10 mouse cellular contexts compared by ENCODE assay signal in the genomic region with DNA sequence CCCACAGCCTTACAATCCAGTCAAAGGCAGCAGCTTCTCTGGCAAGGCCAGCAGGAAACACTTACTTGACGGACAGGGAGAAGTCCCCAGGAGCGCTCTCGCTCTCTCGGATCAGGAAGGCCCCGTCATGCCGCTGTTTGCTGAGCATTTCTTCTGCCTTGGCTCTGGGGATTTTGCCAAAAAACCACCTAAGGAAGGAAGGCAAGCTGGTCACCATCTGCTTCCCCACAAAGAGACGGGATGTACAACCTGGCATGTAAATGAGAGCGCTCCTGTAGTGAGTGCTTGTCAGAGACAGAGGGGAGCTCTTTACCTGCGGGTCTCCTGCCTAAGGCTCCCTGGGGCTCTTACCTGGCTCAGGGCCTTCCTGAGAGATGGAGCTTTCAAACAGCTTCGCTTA. TPM values are rescaled to one million over a fixed set of nuclear protein-coding genes. Genes with fewer than 3 reads are reported as not detected.
DNase-seq lines count a peak whose midpoint lies in the region; ATAC-seq and TF ChIP-seq lines count a peak whose summit lies in the region.
"Had no signal": no experiment of that assay in that cellular context is flagged by ENCODE, and none has a peak within 500 bp of the region (broad histone marks: within the 10 kb centered on the region; RNA-seq: fewer than 3 reads in every experiment).

No protein-coding gene starts in this region.

- peak overlapping the region; percentile 62 for H3K27ac ChIP-seq in heart, embryonic 13.5 days (replicated peaks)
- no peak overlapping the region for H3K27ac ChIP-seq in heart, adult 2 months
- peak overlapping the region; percentile 3; the same call in 1 of the 2 replicates for H3K27ac ChIP-seq in neural tube, embryonic 13.5 days (replicated peaks)
- H3K27ac ChIP-seq: embryonic facial prominence, embryonic 13.5 days had no signal

- H3K4me1 ChIP-seq in heart, embryonic 13.5 days, result peaks cover 42% of the 10 kb centered on the region
- peaks cover 8% of the 10 kb centered on the region for H3K4me1 ChIP-seq in heart, adult 2 months (ENCODE audit: control insufficient read depth, insufficient read depth, low read length)
- peaks cover 12% of the 10 kb centered on the region; the same call in 1 of the 2 replicates for H3K4me1 ChIP-seq in neural tube, embryonic 13.5 days (replicated peaks)
- H3K4me1 ChIP-seq: embryonic facial prominence, embryonic 13.5 days had no signal

- H3K27me3 ChIP-seq in heart, embryonic 13.5 days (replicated peaks), result no peaks in the 10 kb centered on the region
- H3K27me3 ChIP-seq in heart, adult 2 months (ENCODE audit: control insufficient read depth, insufficient read depth, low read length), result no peaks in the 10 kb centered on the region
- H3K27me3 ChIP-seq in neural tube, embryonic 13.5 days, result no peaks in the 10 kb centered on the region
- H3K27me3 ChIP-seq: embryonic facial prominence, embryonic 13.5 days had no signal

- H3K36me3 ChIP-seq in heart, embryonic 13.5 days, result peaks cover 69% of the 10 kb centered on the region
- H3K36me3 ChIP-seq in heart, adult 2 months (ENCODE audit: control insufficient read depth, insufficient read depth, low read length), result no peaks in the 10 kb centered on the region; the same call in 1 of the 2 replicates
- peaks cover 68% of the 10 kb centered on the region for H3K36me3 ChIP-seq in neural tube, embryonic 13.5 days

- intact Hi-C loops in heart, adult 2 months (cut with DNase I), result loop anchor here (5.0 kb wide), 1 partner anchor 163 kb away; a partner anchor contains a TSS
- intact Hi-C loops in gastrocnemius, postnatal 14 days (cut with DNase I; ENCODE audit: low total_unique reads), result loop anchor here (2.0 to 10.0 kb wide), 2 partner anchors 61 to 165 kb away; a partner anchor contains a TSS

- TF ChIP-seq POLR2A in heart, adult 2 months (IDR thresholded peaks at IDR 0.05; ENCODE audit: insufficient read depth, low read depth, low read length), result no peak

- no peak for TF ChIP-seq CTCF in heart, adult 2 months (IDR thresholded peaks at IDR 0.05)

- no peaks in the 10 kb centered on the region; the same call in 1 of the 2 replicates for H3K79me2 ChIP-seq in heart, adult 2 months (replicated peaks; ENCODE audit: control insufficient read depth, insufficient read depth, low read length)

- peak overlapping the region; percentile 61 for H3K9ac ChIP-seq in heart, embryonic 13.5 days
- no peak overlapping the region for H3K9ac ChIP-seq in heart, adult 2 months (ENCODE audit: low read depth, low read length)
- 0 out of 2 replicates have a peak overlapping the region, but pooled peaks have one; percentile 0 for H3K9ac ChIP-seq in neural tube, embryonic 13.5 days
- H3K9ac ChIP-seq: embryonic facial prominence, embryonic 13.5 days had no signal

- TF ChIP-seq EP300 in heart, adult 2 months (IDR thresholded peaks at IDR 0.05; ENCODE audit: insufficient read depth, low read depth, low read length), result no peak

- H3K4me2 ChIP-seq in heart, embryonic 13.5 days, result no peak overlapping the region
- H3K4me2 ChIP-seq in neural tube, embryonic 13.5 days, result no peak overlapping the region
- H3K4me2 ChIP-seq: embryonic facial prominence, embryonic 13.5 days; liver, embryonic 11.5 days had no signal

- ATAC-seq in heart, embryonic 13.5 days (ENCODE audit: extremely low read depth, insufficient number of reproducible peaks, low FRiP score, low TSS enrichment), result no peak
- ATAC-seq in neural tube, embryonic 13.5 days (ENCODE audit: low read depth), result no peak

- no peak for DNase-seq in heart, adult 2 months
- no peak for DNase-seq in neural tube, embryonic 10.5 days (ENCODE audit: extremely low spot score, low spot score)
- peak; percentile 35 to 68 for DNase-seq in kidney, postnatal 25 days
- peak; percentile 60 for DNase-seq in right cerebral cortex, postnatal 25 days
- DNase-seq in gastrocnemius, postnatal 14 days, result no peak
- no peak for DNase-seq in embryo, embryonic 9.5 days (ENCODE audit: extremely low spot score)

- WGBS in heart, embryonic 13.5 days, result 55% methylated on average over 10 of the region's 10 CpGs
- WGBS in heart, adult 2 months, result 40% methylated on average over 10 of the region's 10 CpGs
- 60% methylated on average over 10 of the region's 10 CpGs for WGBS in neural tube, embryonic 13.5 days

- H3K9me3 ChIP-seq in heart, embryonic 13.5 days, result no peaks in the 10 kb centered on the region
- H3K9me3 ChIP-seq in neural tube, embryonic 13.5 days, result no peaks in the 10 kb centered on the region
- H3K9me3 ChIP-seq: embryonic facial prominence, embryonic 13.5 days had no signal

- H3K4me3 ChIP-seq in heart, embryonic 13.5 days, result no peak overlapping the region
- H3K4me3 ChIP-seq in heart, adult 2 months, result no peak overlapping the region
- H3K4me3 ChIP-seq in neural tube, embryonic 13.5 days, result no peak overlapping the region
- H3K4me3 ChIP-seq: embryonic facial prominence, embryonic 13.5 days had no signal

RNA-seq across cellular contexts. Expression of a gene that starts 21.6 kb away (rescaled TPM):
- 36.4 and 37.2 TPM in 2 replicates for polyA plus RNA-seq in heart, embryonic 13.5 days (2015; fragmentation: Nextera tagmentation; extraction: Ambion mirVana)
- total RNA-seq in heart, adult 2 months (2021), result 10 to 100 TPM; 32.9 to 40.7 TPM
- polyA plus RNA-seq in heart, adult 2 months (2012; rRNA removed), result 97.1 and 106 TPM in 2 replicates
- polyA plus RNA-seq in neural tube, embryonic 13.5 days (2015; fragmentation: Nextera tagmentation; extraction: Ambion mirVana), result 33.0 and 37.5 TPM in 2 replicates
- total RNA-seq in gastrocnemius, postnatal 14 days (2021), result 10 to 100 TPM; 40.9 to 45.2 TPM

RNA-seq across cellular contexts. Expression of a gene that starts 36.9 kb away (rescaled TPM):
- polyA plus RNA-seq in heart, embryonic 13.5 days (2015; fragmentation: Nextera tagmentation; extraction: Ambion mirVana), result 23.1 and 24.6 TPM in 2 replicates
- 10 to 100 TPM; 51.3 to 54.7 TPM for total RNA-seq in heart, adult 2 months (2021)
- polyA plus RNA-seq in heart, adult 2 months (2012; rRNA removed), result 94.0 and 123 TPM in 2 replicates
- 12.0 and 12.5 TPM in 2 replicates for polyA plus RNA-seq in neural tube, embryonic 13.5 days (2015; fragmentation: Nextera tagmentation; extraction: Ambion mirVana)
- total RNA-seq in gastrocnemius, postnatal 14 days (2021), result 10 to 100 TPM; 35.7 to 42.9 TPM

RNA-seq across cellular contexts. Expression of a gene that starts 45.9 kb away (rescaled TPM):
- 14.0 and 14.9 TPM in 2 replicates for polyA plus RNA-seq in heart, embryonic 13.5 days (2015; fragmentation: Nextera tagmentation; extraction: Ambion mirVana)
- total RNA-seq in heart, adult 2 months (2021), result 10 to 100 TPM; 16.5 to 20.3 TPM
- polyA plus RNA-seq in heart, adult 2 months (2012; rRNA removed), result 15.4 and 17.1 TPM in 2 replicates
- 36.1 and 36.4 TPM in 2 replicates for polyA plus RNA-seq in neural tube, embryonic 13.5 days (2015; fragmentation: Nextera tagmentation; extraction: Ambion mirVana)
- 10 to 100 TPM; 10.9 to 13.2 TPM for total RNA-seq in gastrocnemius, postnatal 14 days (2021)

RNA-seq across cellular contexts. Expression of a gene that starts 46.0 kb away (rescaled TPM):
- polyA plus RNA-seq in heart, embryonic 13.5 days (2015; fragmentation: Nextera tagmentation; extraction: Ambion mirVana), result 79.2 and 86.8 TPM in 2 replicates
- total RNA-seq in heart, adult 2 months (2021), result 10 to 100 TPM; 74.6 to 80.1 TPM
- 33.9 and 40.2 TPM in 2 replicates for polyA plus RNA-seq in heart, adult 2 months (2012; rRNA removed)
- 73.9 and 91.8 TPM in 2 replicates for polyA plus RNA-seq in neural tube, embryonic 13.5 days (2015; fragmentation: Nextera tagmentation; extraction: Ambion mirVana)
- total RNA-seq in gastrocnemius, postnatal 14 days (2021), result 10 to 100 TPM; 63.6 to 65.4 TPM

RNA-seq across cellular contexts. Expression of a gene that starts 58.7 kb away (rescaled TPM):
- 86.6 and 90.0 TPM in 2 replicates for polyA plus RNA-seq in heart, embryonic 13.5 days (2015; fragmentation: Nextera tagmentation; extraction: Ambion mirVana)
- total RNA-seq in heart, adult 2 months (2021), result 100 to 1,000 TPM; 107 to 109 TPM
- polyA plus RNA-seq in heart, adult 2 months (2012; rRNA removed), result 52.0 and 73.2 TPM in 2 replicates
- 189 and 191 TPM in 2 replicates for polyA plus RNA-seq in neural tube, embryonic 13.5 days (2015; fragmentation: Nextera tagmentation; extraction: Ambion mirVana)
- 10 to 100 TPM; 76.5 to 93.9 TPM for total RNA-seq in gastrocnemius, postnatal 14 days (2021)

Comparison
In these comparisons a context has a peak if more than half of its experiments do, and no peak if none do; other contexts are left out.
1. DNase-seq: peak in kidney, postnatal 25 days (2 of 2) and right cerebral cortex, postnatal 25 days (single experiment); none in heart, adult 2 months (0 of 2), neural tube, embryonic 10.5 days (single experiment), gastrocnemius, postnatal 14 days (single experiment) and embryo, embryonic 9.5 days (single experiment).